Comparison of ENCODE assay signal across 7 mouse cellular contexts in genomic region chr15:31447121-31447520, GRCm38 (mm10). TPM values are rescaled to one million over a fixed set of nuclear protein-coding genes. Genes with fewer than 3 reads are reported as not detected.
A peak's percentile ranks its signal among the peaks of the same experiment; 100 is the strongest.
DNase-seq lines count a peak whose midpoint lies in the region; ATAC-seq and TF ChIP-seq lines count a peak whose summit lies in the region.

No protein-coding gene starts in this region.

- H3K9me3 ChIP-seq in kidney, embryonic 16.5 days (ENCODE audit: low read length): no peaks in the 10 kb centered on the region

- peak; percentile 20 for DNase-seq in thymus, postnatal 0 days (ENCODE audit: low spot score)
- DNase-seq in thymus, adult 18-20 months: no peak
- DNase-seq in cerebellum, adult 2 months: peak; percentile 30 to 39
- peak; percentile 64 for DNase-seq in lung, postnatal 10 days
- peak; percentile 55 for DNase-seq in skeletal muscle tissue, adult 2 months (ENCODE audit: low read depth, low spot score)

- peak; percentile 50 for TF ChIP-seq CTCF in cerebellum, adult 2 months (IDR thresholded peaks at IDR 0.05; ENCODE audit: borderline replicate concordance, insufficient read depth, low read depth, low read length)

- no peak overlapping the region for H3K4me2 ChIP-seq in kidney, embryonic 16.5 days (replicated peaks; ENCODE audit: low read depth, low read length)

- H3K27ac ChIP-seq in cerebellum, adult 2 months (ENCODE audit: insufficient read depth, low read length): no peak overlapping the region
- H3K27ac ChIP-seq in kidney, embryonic 16.5 days (ENCODE audit: low read length): no peak overlapping the region

- 0 out of 2 replicates have a peak, but pooled peaks cover 2% of the 10 kb centered on the region for H3K4me1 ChIP-seq in cerebellum, adult 2 months (ENCODE audit: control insufficient read depth, insufficient read depth, low read length)
- H3K4me1 ChIP-seq in kidney, embryonic 16.5 days (ENCODE audit: insufficient read depth, low read length): no peaks in the 10 kb centered on the region

- 30% methylated on average over 7 of the region's 7 CpGs for WGBS in cerebellum, adult 2 months
- WGBS in kidney, embryonic 16.5 days: 48% methylated on average over 7 of the region's 7 CpGs

- no peak overlapping the region for H3K9ac ChIP-seq in kidney, embryonic 16.5 days (replicated peaks; ENCODE audit: low read length)

- no peak for TF ChIP-seq POLR2A in cerebellum, adult 2 months (IDR thresholded peaks at IDR 0.05; ENCODE audit: borderline replicate concordance, insufficient read depth, low read length)

- H3K4me3 ChIP-seq in cerebellum, adult 2 months (replicated peaks; ENCODE audit: insufficient read depth, low read depth, low read length): no peak overlapping the region
- no peak overlapping the region for H3K4me3 ChIP-seq in kidney, embryonic 16.5 days (ENCODE audit: low read length)

- no peaks in the 10 kb centered on the region for H3K36me3 ChIP-seq in kidney, embryonic 16.5 days (ENCODE audit: insufficient read depth, low read length)

- H3K27me3 ChIP-seq in cerebellum, adult 2 months (ENCODE audit: control insufficient read depth, insufficient read depth, low read length): no peaks in the 10 kb centered on the region
- no peaks in the 10 kb centered on the region for H3K27me3 ChIP-seq in kidney, embryonic 16.5 days (ENCODE audit: insufficient read depth, low read length)

- ATAC-seq in granulocyte monocyte progenitor cell, adult 5-6 weeks (replicated peaks; ENCODE audit: poor library complexity, severe bottlenecking): peak; percentile 65
- peak; percentile 21; the same call in 1 of the 2 replicates for ATAC-seq in kidney, embryonic 16.5 days (ENCODE audit: low FRiP score, low TSS enrichment)

RNA-seq across cellular contexts. Expression of gene Ropn1l, which starts 6.4 kb away (rescaled TPM):
- polyA plus RNA-seq in thymus, postnatal 0 days (2015; fragmentation: Nextera tagmentation; extraction: Ambion mirVana): 1.0 and 1.4 TPM in 2 replicates
- 1.3 TPM in 2 replicates for polyA plus RNA-seq in cerebellum, adult 2 months (2012; rRNA removed)
- total RNA-seq in granulocyte monocyte progenitor cell, adult 5-6 weeks (2014; fragmentation: Nextera tagmentation): 1.9 and 6.3 TPM in 2 replicates
- not detected in 2 replicates for total RNA-seq in granulocyte monocyte progenitor cell, adult 5-6 weeks (2017)
- 3.7 and 4.3 TPM in 2 replicates for polyA plus RNA-seq in kidney, embryonic 16.5 days (2015; fragmentation: Nextera tagmentation; extraction: Ambion mirVana)

Comparison
In these comparisons a context has a peak if more than half of its experiments do, and no peak if none do; other contexts are left out.
1. DNase-seq: peak in thymus, postnatal 0 days (single experiment), cerebellum, adult 2 months (2 of 2), lung, postnatal 10 days (single experiment) and skeletal muscle tissue, adult 2 months (single experiment); none in thymus, adult 18-20 months (0 of 2).